Mouse (Mus musculus): ENCODE data around the gene Gm17657. TPM values are rescaled to one million over a fixed set of nuclear protein-coding genes. Genes with fewer than 3 reads are reported as not detected.

The Gm17657 gene
- polyA plus RNA-seq, 1 experiment from 2014 or later: not detected

- no peaks in the 10 kb centered on the region for H3K27me3 ChIP-seq (ENCODE audit: control insufficient read depth, insufficient read depth, low read length)
- 59% methylated on average over 3 of the region's 3 CpGs for WGBS
- ATAC-seq (ENCODE audit: insufficient read depth, low FRiP score): no peak
- no peak overlapping the region for H3K4me2 ChIP-seq (ENCODE audit: low read depth, low read length)
- peaks cover 5% of the 10 kb centered on the region; the same call in 1 of the 2 replicates for H3K4me1 ChIP-seq (ENCODE audit: control insufficient read depth, insufficient read depth, low read length)
- no peak overlapping the region for H3K27ac ChIP-seq (ENCODE audit: low read length)
- no peaks in the 10 kb centered on the region for H3K9me3 ChIP-seq (replicated peaks; ENCODE audit: control insufficient read depth, low read length)
- no peaks in the 10 kb centered on the region for H3K36me3 ChIP-seq (ENCODE audit: control insufficient read depth, insufficient read depth, low read length)
- no peak overlapping the region for H3K4me3 ChIP-seq (replicated peaks; ENCODE audit: low read length)
- H3K9ac ChIP-seq (ENCODE audit: low read length): no peak overlapping the region
Observed at GRCm38 (mm10) chr17:29485336-29486233, 63.9 kb downstream of the Gm17657 start.

DNA sequence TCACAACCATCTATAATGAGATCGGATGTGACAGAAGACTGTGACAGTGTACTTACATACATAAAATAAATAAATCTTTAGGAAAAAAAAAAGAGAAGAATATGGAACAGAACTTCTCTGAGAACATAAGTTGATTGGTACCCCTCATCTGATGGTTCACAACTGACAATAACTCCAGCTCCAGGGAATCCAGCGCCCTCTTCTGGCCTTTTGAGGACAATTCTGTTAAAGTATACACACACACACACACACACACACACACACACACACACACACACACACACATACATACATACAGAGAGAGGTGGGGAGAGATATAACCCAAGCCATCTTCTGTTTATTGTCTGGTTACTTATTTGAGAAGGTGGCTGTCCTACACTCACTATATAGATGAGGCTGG is 65.0 kb downstream of the Gm17657 start:
- WGBS: 87% methylated on average over 2 of the region's 2 CpGs
- no peak overlapping the region for H3K4me3 ChIP-seq (replicated peaks; ENCODE audit: low read length)

GRCm38 (mm10) chr17:29483282-29483681 is 66.2 kb downstream of the Gm17657 start:
- 95% methylated on average over 2 of the region's 2 CpGs for WGBS
- ATAC-seq (ENCODE audit: insufficient read depth, low FRiP score): no peak
- Histone ChIP-seq H3K27me3 (ENCODE audit: control insufficient read depth, insufficient read depth, low read length) (no peaks in the 10 kb centered on the region), H3K4me3 (replicated peaks; ENCODE audit: low read length) (no peak overlapping the region), H3K4me1 (ENCODE audit: control insufficient read depth, insufficient read depth, low read length) (no peaks in the 10 kb centered on the region), H3K9ac (ENCODE audit: low read length) (no peak overlapping the region), H3K9me3 (replicated peaks; ENCODE audit: control insufficient read depth, low read length) (no peaks in the 10 kb centered on the region), H3K27ac (ENCODE audit: low read length) (no peak overlapping the region), H3K36me3 (ENCODE audit: control insufficient read depth, insufficient read depth, low read length) (no peaks in the 10 kb centered on the region), H3K4me2 (ENCODE audit: low read depth, low read length) (no peak overlapping the region)

More for the DNA sequence above, 65.0 kb downstream of the Gm17657 start:
- no peak overlapping the region for H3K9ac ChIP-seq (ENCODE audit: low read length)
- H3K27ac ChIP-seq (ENCODE audit: low read length): no peak overlapping the region
- H3K9me3 ChIP-seq (replicated peaks; ENCODE audit: control insufficient read depth, low read length): no peaks in the 10 kb centered on the region
- H3K4me2 ChIP-seq (ENCODE audit: low read depth, low read length): no peak overlapping the region
- H3K4me1 ChIP-seq (ENCODE audit: control insufficient read depth, insufficient read depth, low read length): peaks cover 5% of the 10 kb centered on the region; the same call in 1 of the 2 replicates
- no peaks in the 10 kb centered on the region for H3K36me3 ChIP-seq (ENCODE audit: control insufficient read depth, insufficient read depth, low read length)
- no peak for ATAC-seq (ENCODE audit: insufficient read depth, low FRiP score)
- no peaks in the 10 kb centered on the region for H3K27me3 ChIP-seq (ENCODE audit: control insufficient read depth, insufficient read depth, low read length)

GRCm38 (mm10) chr17:29482632-29483031 is 66.8 kb downstream of the Gm17657 start:
- Histone ChIP-seq H3K27me3 (ENCODE audit: control insufficient read depth, insufficient read depth, low read length) (no peaks in the 10 kb centered on the region), H3K4me1 (ENCODE audit: control insufficient read depth, insufficient read depth, low read length) (no peaks in the 10 kb centered on the region), H3K27ac (ENCODE audit: low read length) (no peak overlapping the region), H3K4me3 (replicated peaks; ENCODE audit: low read length) (no peak overlapping the region), H3K9me3 (replicated peaks; ENCODE audit: control insufficient read depth, low read length) (no peaks in the 10 kb centered on the region; the same call in 1 of the 2 replicates), H3K9ac (ENCODE audit: low read length) (no peak overlapping the region), H3K36me3 (ENCODE audit: control insufficient read depth, insufficient read depth, low read length) (no peaks in the 10 kb centered on the region), H3K4me2 (ENCODE audit: low read depth, low read length) (no peak overlapping the region)
- ATAC-seq (ENCODE audit: insufficient read depth, low FRiP score): no peak
- 93% methylated on average over 7 of the region's 7 CpGs for WGBS

- ATAC-seq (ENCODE audit: insufficient read depth, low FRiP score): no peak
- no peak overlapping the region for H3K27ac ChIP-seq (ENCODE audit: low read length)
- WGBS: 81% methylated on average over 2 of the region's 2 CpGs
- no peaks in the 10 kb centered on the region; the same call in 1 of the 2 replicates for H3K9me3 ChIP-seq (replicated peaks; ENCODE audit: control insufficient read depth, low read length)
- H3K4me2 ChIP-seq (ENCODE audit: low read depth, low read length): no peak overlapping the region
- no peaks in the 10 kb centered on the region for H3K36me3 ChIP-seq (ENCODE audit: control insufficient read depth, insufficient read depth, low read length)
- no peak overlapping the region for H3K9ac ChIP-seq (ENCODE audit: low read length)
- H3K27me3 ChIP-seq (ENCODE audit: control insufficient read depth, insufficient read depth, low read length): no peaks in the 10 kb centered on the region
- H3K4me3 ChIP-seq (replicated peaks; ENCODE audit: low read length): no peak overlapping the region
- H3K4me1 ChIP-seq (ENCODE audit: control insufficient read depth, insufficient read depth, low read length): no peaks in the 10 kb centered on the region
Observed at GRCm38 (mm10) chr17:29480256-29480655, 69.2 kb downstream of the Gm17657 start.

DNA sequence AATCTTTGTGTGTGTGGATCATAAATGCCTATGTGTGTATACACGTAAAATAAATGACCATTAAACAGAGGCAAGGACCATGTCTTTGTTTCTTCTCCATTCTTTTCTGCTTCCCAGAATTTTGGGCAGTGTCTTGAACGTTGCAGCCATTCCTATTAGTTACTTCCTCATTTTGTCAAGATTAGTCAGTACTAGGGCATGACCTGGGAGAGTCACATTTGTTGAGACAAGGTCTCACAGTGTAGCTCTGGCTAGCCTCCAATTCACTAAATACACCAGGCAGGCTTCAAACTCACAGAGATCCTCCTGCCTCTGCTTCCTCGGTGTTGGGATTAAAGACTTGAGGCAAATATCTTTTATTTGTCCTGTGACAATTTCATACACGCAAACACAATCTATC is 71.2 kb downstream of the Gm17657 start:
- ATAC-seq (ENCODE audit: insufficient read depth, low FRiP score): no peak
- Histone ChIP-seq H3K27me3 (ENCODE audit: control insufficient read depth, insufficient read depth, low read length) (no peaks in the 10 kb centered on the region), H3K27ac (ENCODE audit: low read length) (no peak overlapping the region), H3K4me2 (ENCODE audit: low read depth, low read length) (no peak overlapping the region), H3K4me3 (replicated peaks; ENCODE audit: low read length) (no peak overlapping the region), H3K36me3 (ENCODE audit: control insufficient read depth, insufficient read depth, low read length) (no peaks in the 10 kb centered on the region), H3K9me3 (replicated peaks; ENCODE audit: control insufficient read depth, low read length) (no peaks in the 10 kb centered on the region; the same call in 1 of the 2 replicates), H3K9ac (ENCODE audit: low read length) (no peak overlapping the region), H3K4me1 (ENCODE audit: control insufficient read depth, insufficient read depth, low read length) (no peaks in the 10 kb centered on the region)
- 78% methylated on average over 4 of the region's 4 CpGs for WGBS

GRCm38 (mm10) chr17:29477357-29477756 is 72.1 kb downstream of the Gm17657 start:
- no peak for ATAC-seq (ENCODE audit: insufficient read depth, low FRiP score)
- Histone ChIP-seq H3K36me3 (ENCODE audit: control insufficient read depth, insufficient read depth, low read length) (no peaks in the 10 kb centered on the region), H3K4me2 (ENCODE audit: low read depth, low read length) (no peak overlapping the region), H3K27ac (ENCODE audit: low read length) (no peak overlapping the region), H3K4me3 (replicated peaks; ENCODE audit: low read length) (no peak overlapping the region), H3K9ac (ENCODE audit: low read length) (no peak overlapping the region), H3K27me3 (ENCODE audit: control insufficient read depth, insufficient read depth, low read length) (no peaks in the 10 kb centered on the region), H3K9me3 (replicated peaks; ENCODE audit: control insufficient read depth, low read length) (no peaks in the 10 kb centered on the region; the same call in 1 of the 2 replicates), H3K4me1 (ENCODE audit: control insufficient read depth, insufficient read depth, low read length) (no peaks in the 10 kb centered on the region)
- 86% methylated on average over 10 of the region's 10 CpGs for WGBS

GRCm38 (mm10) chr17:29476461-29476860 is 73.0 kb downstream of the Gm17657 start:
- H3K36me3 ChIP-seq (ENCODE audit: control insufficient read depth, insufficient read depth, low read length): no peaks in the 10 kb centered on the region
- no peak overlapping the region for H3K27ac ChIP-seq (ENCODE audit: low read length)
- no peaks in the 10 kb centered on the region for H3K4me1 ChIP-seq (ENCODE audit: control insufficient read depth, insufficient read depth, low read length)
- WGBS: 79% methylated on average over 4 of the region's 4 CpGs
- no peak overlapping the region for H3K9ac ChIP-seq (ENCODE audit: low read length)
- no peaks in the 10 kb centered on the region; the same call in 1 of the 2 replicates for H3K9me3 ChIP-seq (replicated peaks; ENCODE audit: control insufficient read depth, low read length)
- no peak overlapping the region for H3K4me3 ChIP-seq (replicated peaks; ENCODE audit: low read length)
- H3K27me3 ChIP-seq (ENCODE audit: control insufficient read depth, insufficient read depth, low read length): no peaks in the 10 kb centered on the region
- no peak for ATAC-seq (ENCODE audit: insufficient read depth, low FRiP score)
- H3K4me2 ChIP-seq (ENCODE audit: low read depth, low read length): no peak overlapping the region

GRCm38 (mm10) chr17:29475142-29475541 is 74.3 kb downstream of the Gm17657 start:
- H3K27ac ChIP-seq (ENCODE audit: low read length): no peak overlapping the region
- WGBS: 92% methylated on average over 3 of the region's 3 CpGs
- H3K4me1 ChIP-seq (ENCODE audit: control insufficient read depth, insufficient read depth, low read length): peaks cover 5% of the 10 kb centered on the region
- H3K4me3 ChIP-seq (replicated peaks; ENCODE audit: low read length): no peak overlapping the region
- H3K36me3 ChIP-seq (ENCODE audit: control insufficient read depth, insufficient read depth, low read length): no peaks in the 10 kb centered on the region
- no peaks in the 10 kb centered on the region; the same call in 1 of the 2 replicates for H3K9me3 ChIP-seq (replicated peaks; ENCODE audit: control insufficient read depth, low read length)
- no peak for ATAC-seq (ENCODE audit: insufficient read depth, low FRiP score)
- H3K4me2 ChIP-seq (ENCODE audit: low read depth, low read length): no peak overlapping the region
- H3K27me3 ChIP-seq (ENCODE audit: control insufficient read depth, insufficient read depth, low read length): no peaks in the 10 kb centered on the region
- H3K9ac ChIP-seq (ENCODE audit: low read length): no peak overlapping the region

Measured in stomach, embryonic 16.5 days (tissue).